Mouse (Mus musculus): ENCODE measurements around the gene Hdgf. TPM values are rescaled to one million over a fixed set of nuclear protein-coding genes. Genes with fewer than 3 reads are reported as not detected.

The Hdgf gene
- 142 TPM for polyA plus RNA-seq (2017; shearing (Covaris generic))

GRCm38 (mm10) chr3:87905880-87906485 lies at the start of gene Hdgf:
Hdgf (plus strand) TSS chr3:87906321.

DNA sequence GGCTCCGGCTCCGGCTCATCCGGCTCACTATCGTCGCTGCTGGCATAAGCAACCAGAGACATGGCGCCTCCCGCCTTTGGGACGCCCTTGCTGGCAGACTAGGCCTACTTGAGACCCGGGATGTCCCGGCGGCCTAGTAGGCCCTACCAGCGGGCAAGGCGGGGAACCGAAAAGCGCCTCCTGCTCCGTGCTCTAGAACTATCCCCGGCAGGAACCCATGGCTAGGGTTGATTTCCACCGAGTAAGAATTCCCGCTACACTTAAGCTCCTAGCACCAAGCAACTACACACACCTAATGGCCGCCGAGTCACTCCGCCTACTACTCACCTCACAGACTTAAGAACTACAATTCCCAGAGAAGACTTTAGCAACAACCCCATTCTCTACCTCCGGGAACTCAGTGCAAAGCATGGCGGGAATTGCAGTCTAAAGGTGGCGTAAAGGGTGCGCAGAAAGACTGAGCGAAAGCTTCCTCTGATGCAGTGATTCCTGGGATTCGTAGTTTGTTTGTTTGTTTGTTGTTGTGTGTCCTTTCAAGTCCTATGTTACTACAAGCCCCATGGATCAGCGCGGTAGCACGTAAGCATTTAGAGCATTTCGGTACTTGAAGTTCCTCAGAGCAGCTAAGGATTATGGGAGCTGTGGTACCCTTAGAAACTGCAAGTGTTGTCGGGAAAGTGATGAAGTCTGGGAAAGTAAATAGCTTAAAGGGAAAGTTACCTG lies 20.7 kb upstream of the Hdgf start, which contains the start of gene Prcc:
Gene Prcc (minus strand): TSS at position 328 of the 723 bp plus-strand sequence.

DNA sequence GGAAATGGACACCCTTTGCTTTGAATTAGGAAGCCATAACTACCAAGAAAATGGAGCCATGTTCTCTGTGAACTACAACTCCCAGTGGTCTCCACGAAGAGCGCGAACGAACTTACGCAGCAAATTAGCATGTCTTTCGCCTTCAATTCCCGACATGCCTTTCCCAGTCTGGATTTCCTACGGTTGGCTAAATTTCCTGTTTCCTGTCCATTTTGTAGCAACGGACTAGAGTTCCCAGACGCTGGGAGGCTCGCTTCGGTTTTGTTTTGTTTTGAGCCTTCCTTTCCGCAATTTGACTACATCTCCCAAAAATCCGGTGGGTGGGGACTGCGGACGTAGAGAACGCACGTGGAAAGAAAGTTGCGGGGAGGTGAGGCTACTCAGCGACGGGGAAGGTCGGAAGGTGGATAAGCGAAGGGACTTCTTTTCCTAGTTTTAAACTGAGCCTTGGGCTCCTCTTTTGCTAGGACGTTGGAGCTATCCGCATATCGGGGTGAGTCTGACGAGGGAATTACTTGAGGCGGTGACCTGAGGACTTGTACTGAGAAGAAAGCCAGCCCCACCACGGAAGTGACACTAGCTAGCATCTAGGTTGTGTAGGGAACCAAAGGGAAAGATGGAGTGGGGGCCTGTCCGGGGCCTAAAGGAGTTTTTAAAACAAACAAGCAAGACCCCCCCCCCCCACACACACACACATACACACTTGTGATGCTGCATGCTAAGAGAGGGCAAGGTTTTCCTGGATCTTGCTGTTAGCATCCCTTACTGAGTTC lies 13.4 kb downstream of the Hdgf start, which contains the start of gene Mrpl24:
Gene Mrpl24 (plus strand): TSS at position 171 of the 773 bp plus-strand sequence.

GRCm38 (mm10) chr3:87930078-87930795 lies 24.1 kb downstream of the Hdgf start, which contains the start of the genes Isg20l2 and Rrnad1:
Isg20l2 (plus strand) TSS chr3:87930314.
Rrnad1 (minus strand) TSS chr3:87930717.

DNA sequence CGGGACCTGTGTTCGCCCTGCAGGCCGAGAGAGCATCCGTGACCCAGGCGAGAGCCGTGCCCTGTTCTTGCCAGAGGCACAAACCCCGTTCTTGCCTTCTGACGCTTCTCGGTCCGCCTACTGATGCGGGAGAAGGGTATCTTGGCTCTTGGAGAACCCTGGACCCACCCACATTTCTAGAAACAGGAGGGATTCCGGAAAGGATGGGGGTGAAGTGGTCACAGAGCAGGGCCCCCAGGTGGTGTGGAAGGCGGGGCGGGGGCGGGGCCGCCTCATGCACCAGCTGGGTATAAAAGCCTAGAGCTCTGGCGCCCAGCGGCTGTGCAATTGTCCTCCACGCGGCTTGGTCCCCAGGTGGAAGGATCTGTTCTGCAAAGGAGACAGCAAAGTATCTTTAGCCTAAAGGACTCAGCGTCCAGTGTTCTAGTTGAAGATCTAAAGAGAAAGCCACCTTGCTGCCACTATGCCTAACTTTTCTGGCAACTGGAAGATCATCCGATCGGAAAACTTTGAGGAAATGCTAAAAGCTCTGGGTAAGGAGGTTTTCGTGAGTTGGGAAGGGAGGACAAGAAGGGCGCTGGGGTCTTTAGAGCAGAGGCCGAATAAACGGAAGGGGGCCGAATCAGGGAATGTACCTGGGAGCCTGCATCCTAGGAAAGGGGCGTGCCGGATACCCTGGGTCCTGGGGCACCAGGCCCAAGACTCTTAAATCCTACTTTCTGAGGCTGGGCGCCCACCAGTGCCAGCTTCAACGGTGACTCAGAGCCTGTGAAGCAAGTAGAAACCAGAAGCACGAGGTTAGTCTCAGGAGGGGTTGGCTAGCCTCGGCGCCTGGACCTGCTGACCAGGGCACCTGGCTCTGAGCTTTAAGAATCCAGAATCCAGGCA lies 42.5 kb downstream of the Hdgf start, which contains the start of gene Crabp2:
Gene Crabp2 (plus strand): TSS at position 289 of the 888 bp plus-strand sequence.

Other genes starting within 250 kb of the Hdgf start
- gene Lrrc71, start 157.7 kb upstream of the Hdgf start, polyA plus RNA-seq (2017; shearing (Covaris generic)), result not detected
- not detected for gene Ntrk1, start 111.2 kb upstream of the Hdgf start, polyA plus RNA-seq (2017; shearing (Covaris generic))
- 0.37 TPM for gene Insrr, start 109.4 kb upstream of the Hdgf start, polyA plus RNA-seq (2017; shearing (Covaris generic))
- 32.0 TPM for gene Pear1, start 82.0 kb upstream of the Hdgf start, polyA plus RNA-seq (2017; shearing (Covaris generic))
- gene Sh2d2a, start 59.6 kb upstream of the Hdgf start, polyA plus RNA-seq (2017; shearing (Covaris generic)), result 505 TPM
- 11.7 TPM for gene Prcc, start 20.7 kb upstream of the Hdgf start, polyA plus RNA-seq (2017; shearing (Covaris generic))
- 136 TPM for gene Mrpl24, start 13.2 kb downstream of the Hdgf start, polyA plus RNA-seq (2017; shearing (Covaris generic))
- gene Isg20l2, start 24.0 kb downstream of the Hdgf start, polyA plus RNA-seq (2017; shearing (Covaris generic)), result 31.6 TPM
- 17.3 TPM for gene Rrnad1, start 24.4 kb downstream of the Hdgf start, polyA plus RNA-seq (2017; shearing (Covaris generic))
- not detected for gene Crabp2, start 42.3 kb downstream of the Hdgf start, polyA plus RNA-seq (2017; shearing (Covaris generic))
- gene Nes, start 64.8 kb downstream of the Hdgf start, polyA plus RNA-seq (2017; shearing (Covaris generic)), result 0.37 TPM
- gene Bcan, start 93.9 kb downstream of the Hdgf start, polyA plus RNA-seq (2017; shearing (Covaris generic)), result not detected
- not detected for gene Hapln2, start 121.3 kb downstream of the Hdgf start, polyA plus RNA-seq (2017; shearing (Covaris generic))
- 12.0 TPM for gene Gpatch4, start 136.8 kb downstream of the Hdgf start, polyA plus RNA-seq (2017; shearing (Covaris generic))
- gene Naxe, start 152.2 kb downstream of the Hdgf start, polyA plus RNA-seq (2017; shearing (Covaris generic)), result 47.5 TPM
- not detected for gene Ttc24, start 172.0 kb downstream of the Hdgf start, polyA plus RNA-seq (2017; shearing (Covaris generic))
- 0.30 TPM for gene Iqgap3, start 175.7 kb downstream of the Hdgf start, polyA plus RNA-seq (2017; shearing (Covaris generic))
- 168 TPM for gene Mef2d, start 236.1 kb downstream of the Hdgf start, polyA plus RNA-seq (2017; shearing (Covaris generic))